Comparison of ENCODE assay signal across 18 mouse cellular contexts in the genomic region with DNA sequence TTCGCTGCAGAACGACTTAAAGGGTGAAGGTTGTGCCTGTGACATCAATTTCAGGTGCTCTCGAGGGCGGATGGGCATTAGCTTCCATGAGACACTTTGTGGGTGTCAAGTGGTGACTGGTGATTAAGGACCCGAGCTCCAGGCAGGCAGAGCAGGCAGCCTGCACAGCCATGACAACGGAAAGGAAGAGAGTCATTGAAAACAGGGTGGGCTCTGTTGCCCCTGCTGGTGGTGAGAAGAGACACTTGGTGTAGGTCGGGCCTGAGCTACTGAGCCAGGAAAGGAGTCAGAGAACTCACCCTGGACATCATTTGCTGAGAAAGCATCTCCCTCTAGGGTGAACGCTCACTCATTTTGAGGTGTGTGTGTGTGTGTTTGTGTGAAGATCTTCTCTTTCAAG.
DNase-seq lines count a peak whose midpoint lies in the region; TF ChIP-seq lines count a peak whose summit lies in the region.
"Had no signal": no experiment of that assay in that cellular context is flagged by ENCODE, and none has a peak within 500 bp of the region (broad histone marks: within the 10 kb centered on the region; RNA-seq: fewer than 3 reads in every experiment).

No protein-coding gene starts in this region.

- no peak overlapping the region for H3K4me3 ChIP-seq in gastrocnemius, adult 2 months
- no peak overlapping the region for H3K4me3 ChIP-seq in left cerebral cortex, adult 2 months
- H3K4me3 ChIP-seq: embryonic facial prominence, embryonic 12.5 days; heart, embryonic 12.5 days; hindbrain, embryonic 13.5 days; limb, embryonic 13.5 days; liver, embryonic 12.5 days; midbrain, embryonic 10.5 days had no signal

- intact Hi-C loops in gastrocnemius, adult 2 months (cut with DNase I) = loop anchor here (5.0 kb wide), 1 partner anchor 57 kb away; no protein-coding TSS in a partner anchor
- intact Hi-C loops in left cerebral cortex, adult 2 months (cut with DNase I) = no loop called here

- peak; percentile 14; the same call in 1 of the 2 replicates for TF ChIP-seq CTCF in gastrocnemius, adult 2 months (IDR thresholded peaks at IDR 0.05)
- peak; percentile 20 for TF ChIP-seq CTCF in left cerebral cortex, adult 2 months (IDR thresholded peaks at IDR 0.05)

- no peak overlapping the region for H3K27ac ChIP-seq in gastrocnemius, adult 2 months
- H3K27ac ChIP-seq in left cerebral cortex, adult 2 months = no peak overlapping the region
- H3K27ac ChIP-seq: embryonic facial prominence, embryonic 12.5 days; hindbrain, embryonic 13.5 days; limb, embryonic 13.5 days; liver, embryonic 12.5 days; midbrain, embryonic 10.5 days had no signal

- no peak for DNase-seq in gastrocnemius, adult 2 months
- DNase-seq in gastrocnemius, adult 18-20 months (ENCODE audit: low spot score) = no peak
- DNase-seq in left cerebral cortex, adult 2 months (ENCODE audit: extremely low spot score in 1 of 2, low spot score in 2 of 2) = no peak
- DNase-seq in left cerebral cortex, adult 9 months (ENCODE audit: low spot score in 2 of 2) = no peak
- DNase-seq in ovary, postnatal 36 days (ENCODE audit: low spot score) = peak; percentile 10
- no peak for DNase-seq in ovary, adult 18-20 months (ENCODE audit: low spot score)
- peak; percentile 18 to 29 for DNase-seq in thymus, postnatal 36 days
- DNase-seq: adrenal gland, postnatal 36 days; cerebellum, adult 11 months; cerebellum, adult 9-11 months; kidney, adult 11 months; right cerebral cortex, postnatal 25 days had no signal

Comparison
In these comparisons a context has a peak if more than half of its experiments do, and no peak if none do; other contexts are left out.
1. DNase-seq: peak in ovary, postnatal 36 days (single experiment) and thymus, postnatal 36 days (2 of 2); none in gastrocnemius, adult 2 months (single experiment), gastrocnemius, adult 18-20 months (single experiment), left cerebral cortex, adult 2 months (0 of 2), left cerebral cortex, adult 9 months (0 of 2) and ovary, adult 18-20 months (single experiment).